In genomic region chr9:120586546-120586945, GRCm38 (mm10) we compare ENCODE assay signal across 9 mouse cellular contexts. TPM values are rescaled to one million over a fixed set of nuclear protein-coding genes. Genes with fewer than 3 reads are reported as not detected.
A peak's percentile ranks its signal among the peaks of the same experiment; 100 is the strongest.
DNase-seq lines count a peak whose midpoint lies in the region; ATAC-seq and TF ChIP-seq lines count a peak whose summit lies in the region.
"Had no signal": no experiment of that assay in that cellular context is flagged by ENCODE, and none has a peak within 500 bp of the region (broad histone marks: within the 10 kb centered on the region; RNA-seq: fewer than 3 reads in every experiment).

No protein-coding gene starts in this region.

- 0 out of 2 replicates have a peak, but pooled peaks have one; percentile 26 for ATAC-seq in forebrain, postnatal 0 days
- ATAC-seq in forebrain, embryonic 16.5 days = no peak; the same call in 1 of the 2 replicates

- DNase-seq in forebrain, postnatal 0 days = peak; percentile 88
- peak; percentile 91 for DNase-seq in CD4-positive, CD25-positive, alpha-beta regulatory T cell, adult 2 months (ENCODE audit: low read depth, low spot score)
- DNase-seq in brain, embryonic 14.5 days (ENCODE audit: low read depth) = peak; percentile 85
- DNase-seq in frontal cortex, postnatal 36 days (ENCODE audit: low spot score in 2 of 2) = peak; percentile 52 to 76
- peak; percentile 84 for DNase-seq in layer of hippocampus, adult 11-12 months (ENCODE audit: low spot score)
- DNase-seq in lung, postnatal 25 days (ENCODE audit: low spot score) = peak; percentile 72
- peak; percentile 90 for DNase-seq in splenic B cell, adult 2 months (ENCODE audit: low read depth, low spot score)

- H3K4me3 ChIP-seq in forebrain, postnatal 0 days (ENCODE audit: low read depth, low read length) = no peak overlapping the region
- no peak overlapping the region for H3K4me3 ChIP-seq in forebrain, embryonic 16.5 days (replicated peaks; ENCODE audit: low read length)
- H3K4me3 ChIP-seq: limb, embryonic 15.5 days had no signal

- TF ChIP-seq CTCF in forebrain, postnatal 0 days (IDR thresholded peaks at IDR 0.05; ENCODE audit: low read depth) = peak; percentile 91
- TF ChIP-seq CTCF in brain, embryonic 14.5 days (IDR thresholded peaks at IDR 0.05; ENCODE audit: borderline replicate concordance, extremely low read depth, insufficient read depth, insufficient read length) = peak; percentile 84

- no peak for TF ChIP-seq POLR2A in brain, embryonic 14.5 days (IDR thresholded peaks at IDR 0.05; ENCODE audit: borderline replicate concordance, extremely low read depth, insufficient read depth, insufficient read length, poor library complexity, severe bottlenecking)

- no peak overlapping the region for H3K4me2 ChIP-seq in forebrain, postnatal 0 days (ENCODE audit: low read depth)
- H3K4me2 ChIP-seq in forebrain, embryonic 16.5 days (ENCODE audit: low read length) = no peak overlapping the region
- H3K4me2 ChIP-seq: limb, embryonic 15.5 days had no signal

- H3K27me3 ChIP-seq in forebrain, postnatal 0 days (ENCODE audit: insufficient read depth, low read length) = no peaks in the 10 kb centered on the region
- no peaks in the 10 kb centered on the region for H3K27me3 ChIP-seq in forebrain, embryonic 16.5 days (replicated peaks; ENCODE audit: control insufficient read depth, insufficient read depth, low read length)
- H3K27me3 ChIP-seq in splenic B cell, adult 2 months (ENCODE audit: control insufficient read depth, insufficient read depth, low read length, poor library complexity, severe bottlenecking) = no peaks in the 10 kb centered on the region
- H3K27me3 ChIP-seq: limb, embryonic 15.5 days had no signal

- H3K9me3 ChIP-seq in forebrain, postnatal 0 days (ENCODE audit: low read length) = no peaks in the 10 kb centered on the region
- H3K9me3 ChIP-seq in forebrain, embryonic 16.5 days (ENCODE audit: control insufficient read depth, low read length) = no peaks in the 10 kb centered on the region
- H3K9me3 ChIP-seq: limb, embryonic 15.5 days had no signal

- no peak overlapping the region for H3K27ac ChIP-seq in forebrain, postnatal 0 days (ENCODE audit: low read depth, low read length)
- no peak overlapping the region for H3K27ac ChIP-seq in forebrain, embryonic 16.5 days (ENCODE audit: low read length)
- H3K27ac ChIP-seq: limb, embryonic 15.5 days had no signal

- H3K9ac ChIP-seq in forebrain, postnatal 0 days = no peak overlapping the region
- H3K9ac ChIP-seq in forebrain, embryonic 16.5 days (replicated peaks; ENCODE audit: low read depth, low read length) = no peak overlapping the region
- H3K9ac ChIP-seq: limb, embryonic 15.5 days had no signal

- 6% methylated on average over 3 of the region's 3 CpGs for WGBS in forebrain, postnatal 0 days
- 9% methylated on average over 3 of the region's 3 CpGs for WGBS in forebrain, embryonic 16.5 days

- 0 out of 2 replicates have a peak, but pooled peaks cover 3% of the 10 kb centered on the region for H3K4me1 ChIP-seq in forebrain, postnatal 0 days (ENCODE audit: insufficient read depth)
- H3K4me1 ChIP-seq in forebrain, embryonic 16.5 days (replicated peaks; ENCODE audit: control insufficient read depth, insufficient read depth, low read length) = peaks cover 14% of the 10 kb centered on the region

- H3K36me3 ChIP-seq in forebrain, postnatal 0 days (ENCODE audit: insufficient read depth) = no peaks in the 10 kb centered on the region
- no peaks in the 10 kb centered on the region for H3K36me3 ChIP-seq in forebrain, embryonic 16.5 days (ENCODE audit: control insufficient read depth, insufficient read depth)
- H3K36me3 ChIP-seq in splenic B cell, adult 2 months (ENCODE audit: control insufficient read depth, insufficient read depth, low read length, poor library complexity, severe bottlenecking) = no peaks in the 10 kb centered on the region
- H3K36me3 ChIP-seq: limb, embryonic 15.5 days had no signal

RNA-seq across cellular contexts. Expression of gene Rpl14, which starts 15.3 kb away (rescaled TPM):
- 449 and 763 TPM in 2 replicates for total RNA-seq in forebrain, postnatal 0 days (2014; rRNA removed)
- polyA plus RNA-seq in forebrain, postnatal 0 days (2015; fragmentation: Nextera tagmentation; extraction: Ambion mirVana) = 491 and 597 TPM in 2 replicates
- 400 and 407 TPM in 2 replicates for polyA plus RNA-seq in forebrain, embryonic 16.5 days (2015; fragmentation: Nextera tagmentation; extraction: Ambion mirVana)
- polyA plus RNA-seq in brain, embryonic 14.5 days (2012; rRNA removed) = 456 and 548 TPM in 2 replicates

RNA-seq across cellular contexts. Expression of gene Entpd3, which starts 46.9 kb away (rescaled TPM):
- total RNA-seq in forebrain, postnatal 0 days (2014; rRNA removed) = 3.6 and 5.5 TPM in 2 replicates
- 3.6 and 3.7 TPM in 2 replicates for polyA plus RNA-seq in forebrain, postnatal 0 days (2015; fragmentation: Nextera tagmentation; extraction: Ambion mirVana)
- 2.3 and 2.6 TPM in 2 replicates for polyA plus RNA-seq in forebrain, embryonic 16.5 days (2015; fragmentation: Nextera tagmentation; extraction: Ambion mirVana)
- polyA plus RNA-seq in brain, embryonic 14.5 days (2012; rRNA removed) = 3.1 and 3.9 TPM in 2 replicates
